Mouse (Mus musculus) intestine, embryonic 15.5 days (tissue): ENCODE measurements at regions not wholly inside any gene's neighbourhood (a gene's known extent, or its start where the extent isn't known, plus 50 kb on each side); places are given as distances from the start of the nearest gene placed in this dataset.
A peak's percentile ranks its signal among the peaks of the same experiment; 100 is the strongest.

Experiments
- ATAC-seq: fragments of 200-750 bp; cut with Nextera tagmentation; 2 replicates; pipeline ENCODE4 v1.8.0; 2017; ENCODE audit warnings: moderate TSS enrichment, moderate library complexity
- H3K27ac ChIP-seq: fragments of 300-500 bp; sonication (generic); 2 replicates; pipeline ENCODE4 v1.5.1; 2015; ENCODE audit warnings: mild to moderate bottlenecking, inconsistent platforms
- H3K27me3 ChIP-seq: fragments of 300-500 bp; sonication (generic); replicated peaks from 2 replicates; pipeline ENCODE4 v1.6.1; 2015; ENCODE audit warnings: inconsistent platforms
- H3K36me3 ChIP-seq: fragments of 300-500 bp; sonication (generic); 2 replicates; pipeline ENCODE4 v1.6.1; 2015; ENCODE audit warnings: inconsistent platforms
- H3K4me1 ChIP-seq: fragments of 300-500 bp; sonication (generic); replicated peaks from 2 replicates; pipeline ENCODE4 v1.6.1; 2015; ENCODE audit warnings: inconsistent platforms
- H3K4me2 ChIP-seq: fragments of 300-500 bp; sonication (generic); replicated peaks from 2 replicates; pipeline ENCODE4 v1.6.1; 2015; ENCODE audit warnings: mild to moderate bottlenecking, inconsistent platforms
- H3K4me3 ChIP-seq: fragments of 300-500 bp; sonication (generic); replicated peaks from 2 replicates; pipeline ENCODE4 v1.5.1; 2015; ENCODE audit warnings: inconsistent platforms
- H3K9ac ChIP-seq: fragments of 300-500 bp; sonication (generic); 2 replicates; pipeline ENCODE4 v1.6.1; 2015; ENCODE audit warnings: inconsistent platforms
- H3K9me3 ChIP-seq: fragments of 300-500 bp; sonication (generic); 2 replicates; pipeline ENCODE4 v1.6.1; 2016; ENCODE audit warnings: inconsistent platforms
- WGBS: fragments of 180-500 bp; shearing (Covaris S2); methylation state at CpG from one replicate; pipeline ENCODE4 v1.1.7; 2015; 5-methylcytosine and 5-hydroxymethylcytosine counted together

DNA sequence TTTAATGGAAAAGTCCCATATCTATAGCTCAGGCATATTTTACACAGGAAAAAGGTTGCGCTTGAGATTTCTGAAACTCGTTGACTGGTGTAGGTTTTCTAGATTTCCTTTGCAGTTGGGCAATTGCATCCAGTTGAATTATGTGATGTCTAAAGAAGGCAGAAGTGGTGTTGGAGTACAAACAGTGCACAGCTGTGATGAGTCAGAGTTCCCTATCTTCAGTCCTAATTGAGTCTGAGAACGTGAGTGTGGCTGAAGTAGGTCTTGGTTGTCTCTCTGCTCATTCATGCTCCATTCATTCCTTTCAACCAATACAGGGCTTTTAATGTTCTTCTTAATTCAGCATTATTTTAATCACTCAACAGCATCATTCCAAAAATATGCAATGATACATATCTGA lies 142.9 kb upstream of the Dpyd start:
- ATAC-seq = no peak
- Histone ChIP-seq H3K36me3 (no peaks in the 10 kb centered on the region), H3K27me3 (no peaks in the 10 kb centered on the region), H3K9ac (no peak overlapping the region), H3K4me1 (no peaks in the 10 kb centered on the region), H3K27ac (no peak overlapping the region), H3K4me3 (no peak overlapping the region), H3K9me3 (no peaks in the 10 kb centered on the region), H3K4me2 (no peak overlapping the region)
- WGBS = 66% methylated on average over 3 of the region's 3 CpGs

- H3K4me1 ChIP-seq = 0 out of 2 replicates have a peak, but pooled peaks cover 3% of the 10 kb centered on the region
- no peak for ATAC-seq
- 39% methylated on average over 3 of the region's 3 CpGs for WGBS
- no peak overlapping the region for H3K27ac ChIP-seq
- no peaks in the 10 kb centered on the region for H3K9me3 ChIP-seq
- no peak overlapping the region for H3K9ac ChIP-seq
- no peaks in the 10 kb centered on the region for H3K36me3 ChIP-seq
- H3K27me3 ChIP-seq = no peaks in the 10 kb centered on the region
- H3K4me3 ChIP-seq = no peak overlapping the region
- no peak overlapping the region for H3K4me2 ChIP-seq
These were observed 140.2 kb upstream of the Dpyd start for GRCm38 (mm10) chr3:118421701-118422100.

DNA sequence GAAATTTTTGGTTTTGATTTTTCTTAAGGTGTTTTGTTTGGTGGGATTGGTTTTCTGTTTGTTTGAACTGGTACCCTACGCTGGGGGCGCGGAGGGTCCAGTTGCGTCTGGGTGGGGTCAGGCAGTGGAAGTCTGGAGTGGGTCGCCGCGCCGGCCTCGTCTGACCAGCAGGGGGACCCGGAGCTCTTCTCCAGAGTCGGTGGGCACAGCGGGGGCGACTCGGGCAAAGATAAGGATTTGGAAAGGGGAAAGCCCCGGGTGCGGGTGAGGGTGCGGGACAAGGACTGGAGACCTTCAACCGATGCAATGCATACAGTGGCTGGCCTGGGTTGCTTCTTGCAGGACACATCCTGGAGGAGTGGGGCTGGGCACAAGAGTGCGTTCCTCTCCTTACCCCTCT lies 136.2 kb upstream of the Dpyd start:
- 5% methylated on average over 19 of the region's 19 CpGs for WGBS
- Histone ChIP-seq H3K4me1 (peaks cover 8% of the 10 kb centered on the region), H3K27ac (no peak overlapping the region), H3K4me2 (peak overlapping the region; percentile 56), H3K36me3 (no peaks in the 10 kb centered on the region), H3K9me3 (no peaks in the 10 kb centered on the region), H3K9ac (no peak overlapping the region), H3K27me3 (peaks cover 8% of the 10 kb centered on the region; the same call in 1 of the 2 replicates), H3K4me3 (peak overlapping the region; percentile 19; the same call in 1 of the 2 replicates)
- ATAC-seq = peak; percentile 23; the same call in 1 of the 2 replicates

- Histone ChIP-seq H3K9ac (no peak overlapping the region), H3K9me3 (no peaks in the 10 kb centered on the region), H3K36me3 (no peaks in the 10 kb centered on the region), H3K4me3 (no peak overlapping the region), H3K4me1 (peaks cover 12% of the 10 kb centered on the region), H3K27me3 (peaks cover 24% of the 10 kb centered on the region), H3K4me2 (no peak overlapping the region), H3K27ac (no peak overlapping the region)
- under 1% methylated on average over 5 of the region's 5 CpGs for WGBS
- ATAC-seq = no peak
These were observed 133.4 kb upstream of the Dpyd start for GRCm38 (mm10) chr3:118428523-118428922.

DNA sequence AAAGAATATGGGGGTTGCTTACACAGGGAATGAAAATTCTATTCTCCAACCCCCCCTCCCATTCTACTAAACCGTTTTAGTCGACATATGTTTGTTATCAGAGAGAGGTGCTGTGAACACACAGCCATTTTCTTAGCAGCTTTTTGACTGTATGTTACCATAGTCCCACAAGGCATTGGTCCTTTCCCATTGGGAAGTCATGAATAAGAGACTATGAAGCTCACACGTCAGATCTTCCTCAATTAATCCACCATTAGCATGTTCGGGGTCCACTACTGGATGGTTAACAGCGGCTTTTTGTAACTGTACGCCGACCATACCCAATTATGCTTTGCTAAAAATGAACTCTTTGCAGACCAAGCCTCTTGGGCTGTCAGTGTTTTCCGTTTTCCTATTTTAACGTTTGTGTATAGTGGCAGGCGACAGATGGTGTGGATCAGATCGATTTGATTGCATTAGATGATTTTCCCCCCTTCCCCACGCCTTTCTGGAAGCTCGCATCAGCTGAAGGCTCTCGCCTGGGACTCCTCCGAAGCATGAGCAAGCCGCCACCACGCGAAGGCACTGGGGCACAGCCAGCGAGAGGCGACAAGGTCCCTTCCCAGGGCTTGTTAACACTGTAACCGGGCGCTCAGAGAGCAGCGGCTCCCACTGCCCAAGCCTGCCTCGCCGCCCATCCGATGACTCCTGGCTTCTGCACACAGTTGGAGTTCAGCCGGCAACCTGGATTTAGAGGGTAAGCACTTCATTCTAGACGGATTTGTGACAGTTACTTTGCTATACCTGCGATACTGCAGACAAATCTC lies 131.9 kb upstream of the Dpyd start:
- H3K27ac ChIP-seq = no peak overlapping the region
- ATAC-seq = 0 out of 2 replicates have a peak, but pooled peaks have one; percentile 21
- H3K9me3 ChIP-seq = no peaks in the 10 kb centered on the region
- no peaks in the 10 kb centered on the region for H3K36me3 ChIP-seq
- peak overlapping the region; percentile 51 for H3K4me2 ChIP-seq
- H3K4me1 ChIP-seq = peaks cover 20% of the 10 kb centered on the region
- H3K4me3 ChIP-seq = peak overlapping the region; percentile 27
- H3K27me3 ChIP-seq = peaks cover 34% of the 10 kb centered on the region
- WGBS = 12% methylated on average over 29 of the region's 29 CpGs
- H3K9ac ChIP-seq = no peak overlapping the region

GRCm38 (mm10) chr3:118430631-118430906 lies 131.4 kb upstream of the Dpyd start:
- H3K27me3 ChIP-seq = peaks cover 35% of the 10 kb centered on the region
- H3K4me1 ChIP-seq = peaks cover 20% of the 10 kb centered on the region
- no peak for ATAC-seq

GRCm38 (mm10) chr3:118431031-118431723 lies 130.8 kb upstream of the Dpyd start:
- no peaks in the 10 kb centered on the region for H3K9me3 ChIP-seq
- H3K27ac ChIP-seq = no peak overlapping the region
- H3K9ac ChIP-seq = no peak overlapping the region
- H3K4me2 ChIP-seq = peak overlapping the region; percentile 55
- WGBS = 2% methylated on average over 22 of the region's 22 CpGs
- H3K27me3 ChIP-seq = peaks cover 40% of the 10 kb centered on the region
- no peaks in the 10 kb centered on the region for H3K36me3 ChIP-seq
- peak overlapping the region; percentile 19 for H3K4me3 ChIP-seq
- peak; percentile 78 for ATAC-seq
- H3K4me1 ChIP-seq = peaks cover 17% of the 10 kb centered on the region

More at GRCm38 (mm10) chr3:118430631-118430906, 131.4 kb upstream of the Dpyd start:
- H3K27ac ChIP-seq = no peak overlapping the region
- peak overlapping the region; percentile 51 for H3K4me2 ChIP-seq
- H3K9me3 ChIP-seq = no peaks in the 10 kb centered on the region
- no peaks in the 10 kb centered on the region for H3K36me3 ChIP-seq
- WGBS = 5% methylated on average over 7 of the region's 7 CpGs
- peak overlapping the region; percentile 27 for H3K4me3 ChIP-seq
- H3K9ac ChIP-seq = no peak overlapping the region

GRCm38 (mm10) chr3:118433441-118434021 lies 128.4 kb upstream of the Dpyd start:
- no peaks in the 10 kb centered on the region for H3K36me3 ChIP-seq
- WGBS = under 1% methylated on average over 31 of the region's 31 CpGs
- no peak for ATAC-seq

GRCm38 (mm10) chr3:118434311-118434710 lies 127.6 kb upstream of the Dpyd start:
- ATAC-seq = peak; percentile 37
- peaks cover 40% of the 10 kb centered on the region for H3K27me3 ChIP-seq
- 1% methylated on average over 17 of the region's 17 CpGs for WGBS
- H3K4me1 ChIP-seq = peaks cover 17% of the 10 kb centered on the region
- H3K9ac ChIP-seq = no peak overlapping the region
- H3K4me2 ChIP-seq = peak overlapping the region; percentile 82
- no peak overlapping the region for H3K27ac ChIP-seq
- H3K9me3 ChIP-seq = no peaks in the 10 kb centered on the region
- H3K36me3 ChIP-seq = no peaks in the 10 kb centered on the region
- peak overlapping the region; percentile 43 for H3K4me3 ChIP-seq

More at GRCm38 (mm10) chr3:118433441-118434021, 128.4 kb upstream of the Dpyd start:
- no peak overlapping the region for H3K27ac ChIP-seq
- H3K4me2 ChIP-seq = peak overlapping the region; percentile 82
- no peaks in the 10 kb centered on the region for H3K9me3 ChIP-seq
- peak overlapping the region; percentile 43 for H3K4me3 ChIP-seq
- peaks cover 40% of the 10 kb centered on the region for H3K27me3 ChIP-seq
- no peak overlapping the region for H3K9ac ChIP-seq
- H3K4me1 ChIP-seq = peaks cover 17% of the 10 kb centered on the region

GRCm38 (mm10) chr3:118434847-118435246 lies 127.1 kb upstream of the Dpyd start:
- ATAC-seq = no peak
- WGBS = 4% methylated on average over 13 of the region's 13 CpGs
- peaks cover 38% of the 10 kb centered on the region for H3K27me3 ChIP-seq

DNA sequence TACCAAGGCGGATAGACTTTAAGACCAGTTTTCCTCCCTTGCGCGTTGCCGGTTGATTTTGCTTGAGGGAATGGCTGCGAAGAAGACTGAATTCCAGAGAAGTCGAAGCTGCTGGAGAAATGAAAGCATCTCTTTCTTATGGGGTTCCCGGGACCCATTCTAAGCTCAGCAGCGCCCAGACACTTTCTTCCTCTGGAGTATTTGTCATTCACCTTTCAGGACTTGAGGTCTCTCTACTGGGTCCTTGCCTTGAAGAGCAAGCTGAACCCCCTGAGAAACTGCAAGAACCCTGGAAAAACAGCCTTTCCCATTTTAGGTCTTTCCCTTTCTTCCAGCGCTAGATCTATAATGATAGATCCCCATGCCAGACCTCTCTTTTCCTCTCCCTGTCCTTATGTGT lies 126.7 kb upstream of the Dpyd start:
- Histone ChIP-seq H3K4me1 (peaks cover 15% of the 10 kb centered on the region), H3K36me3 (no peaks in the 10 kb centered on the region), H3K4me2 (peak overlapping the region; percentile 82), H3K27ac (no peak overlapping the region), H3K27me3 (peaks cover 34% of the 10 kb centered on the region), H3K9ac (no peak overlapping the region), H3K4me3 (peak overlapping the region; percentile 43), H3K9me3 (no peaks in the 10 kb centered on the region)
- 8% methylated on average over 9 of the region's 9 CpGs for WGBS
- no peak for ATAC-seq

More at GRCm38 (mm10) chr3:118434847-118435246, 127.1 kb upstream of the Dpyd start:
- no peaks in the 10 kb centered on the region for H3K36me3 ChIP-seq
- H3K4me3 ChIP-seq = peak overlapping the region; percentile 43
- H3K4me1 ChIP-seq = peaks cover 17% of the 10 kb centered on the region
- H3K9ac ChIP-seq = no peak overlapping the region
- H3K9me3 ChIP-seq = no peaks in the 10 kb centered on the region
- H3K4me2 ChIP-seq = peak overlapping the region; percentile 82
- H3K27ac ChIP-seq = no peak overlapping the region

GRCm38 (mm10) chr3:118443742-118444332 lies 118.1 kb upstream of the Dpyd start:
- H3K4me3 ChIP-seq = no peak overlapping the region
- H3K9ac ChIP-seq = no peak overlapping the region
- H3K4me1 ChIP-seq = no peaks in the 10 kb centered on the region
- 59% methylated on average over 8 of the region's 8 CpGs for WGBS
- H3K27ac ChIP-seq = no peak overlapping the region
- H3K4me2 ChIP-seq = no peak overlapping the region
- no peaks in the 10 kb centered on the region for H3K36me3 ChIP-seq
- no peak for ATAC-seq
- no peaks in the 10 kb centered on the region for H3K9me3 ChIP-seq
- no peaks in the 10 kb centered on the region for H3K27me3 ChIP-seq
